Mouse (Mus musculus) heart, embryonic 12.5 days (tissue): ENCODE data around the gene Iqce. TPM values are rescaled to one million over a fixed set of nuclear protein-coding genes. Genes with fewer than 3 reads are reported as not detected.

Source experiments
- ATAC-seq: fragments of 200-750 bp; cut with Nextera tagmentation; 2 replicates; pipeline ENCODE4 v1.8.0; 2017; ENCODE audit warnings: moderate TSS enrichment, moderate library complexity; ENCODE audit not compliant: insufficient number of reproducible peaks, low FRiP score
- H3K27ac ChIP-seq: fragments of 300-500 bp; sonication (generic); 2 replicates; pipeline ENCODE4 v1.5.1; 2016; ENCODE audit warnings: mild to moderate bottlenecking, moderate library complexity; ENCODE audit not compliant: poor library complexity, severe bottlenecking
- H3K27me3 ChIP-seq: fragments of 300-500 bp; sonication (generic); replicated peaks from 2 replicates; pipeline ENCODE4 v1.6.1; 2016; ENCODE audit warnings: mild to moderate bottlenecking, moderate library complexity
- H3K36me3 ChIP-seq: fragments of 300-500 bp; sonication (generic); 2 replicates; pipeline ENCODE4 v1.6.1; 2016; ENCODE audit warnings: mild to moderate bottlenecking, moderate library complexity
- H3K4me1 ChIP-seq: fragments of 300-500 bp; sonication (generic); replicated peaks from 2 replicates; pipeline ENCODE4 v1.6.1; 2016; ENCODE audit warnings: mild to moderate bottlenecking
- H3K4me2 ChIP-seq: fragments of 300-500 bp; sonication (generic); 2 replicates; pipeline ENCODE4 v1.6.1; 2016; ENCODE audit warnings: mild to moderate bottlenecking, moderate library complexity
- H3K4me3 ChIP-seq: fragments of 300-500 bp; sonication (generic); 2 replicates; pipeline ENCODE4 v1.5.1; 2016; ENCODE audit warnings: mild to moderate bottlenecking
- H3K9ac ChIP-seq: fragments of 300-500 bp; sonication (generic); 2 replicates; pipeline ENCODE4 v1.6.1; 2016; ENCODE audit warnings: mild to moderate bottlenecking, moderate library complexity
- H3K9me3 ChIP-seq: fragments of 300-500 bp; sonication (generic); replicated peaks from 2 replicates; pipeline ENCODE4 v1.6.1; 2016; ENCODE audit warnings: mild to moderate bottlenecking, moderate library complexity
- WGBS: fragments of 180-500 bp; shearing (Covaris S2); methylation state at CpG from one replicate; pipeline ENCODE4 v1.1.7; 2016; 5-methylcytosine and 5-hydroxymethylcytosine counted together
- polyA plus RNA-seq: library from polyadenylated mRNA; unstranded; fragments of >200 nt; fragmentation: Nextera tagmentation; extraction: Ambion mirVana; gene quantifications from 2 replicates; pipeline ENCODE4 v1.2.1, GENCODE M21; 2016

Gene Iqce
- polyA plus RNA-seq, 1 experiment from 2014 or later, result 12.4 TPM

- no peak overlapping the region for H3K27ac ChIP-seq
- 65% methylated on average over 9 of the region's 9 CpGs for WGBS
- ATAC-seq, result no peak
These were observed 81.1 kb downstream of the Iqce start for GRCm38 (mm10) chr5:140621092-140621491.

GRCm38 (mm10) chr5:140619895-140620736 is 82.1 kb downstream of the Iqce start:
- no peaks in the 10 kb centered on the region for H3K9me3 ChIP-seq
- H3K4me2 ChIP-seq, result no peak overlapping the region
- no peak overlapping the region for H3K27ac ChIP-seq
- no peaks in the 10 kb centered on the region for H3K27me3 ChIP-seq
- peaks cover 40% of the 10 kb centered on the region for H3K36me3 ChIP-seq
- 59% methylated on average over 7 of the region's 7 CpGs for WGBS
- H3K4me1 ChIP-seq, result no peaks in the 10 kb centered on the region; the same call in 1 of the 2 replicates
- no peak overlapping the region for H3K4me3 ChIP-seq
- no peak overlapping the region for H3K9ac ChIP-seq
- ATAC-seq, result no peak

More at GRCm38 (mm10) chr5:140621092-140621491, 81.1 kb downstream of the Iqce start:
- Histone ChIP-seq H3K4me2 (no peak overlapping the region), H3K9ac (no peak overlapping the region), H3K4me3 (no peak overlapping the region), H3K9me3 (no peaks in the 10 kb centered on the region), H3K4me1 (no peaks in the 10 kb centered on the region; the same call in 1 of the 2 replicates), H3K36me3 (peaks cover 49% of the 10 kb centered on the region), H3K27me3 (no peaks in the 10 kb centered on the region)

- Histone ChIP-seq H3K27ac (no peak overlapping the region), H3K9ac (no peak overlapping the region), H3K4me2 (no peak overlapping the region), H3K9me3 (no peaks in the 10 kb centered on the region), H3K27me3 (no peaks in the 10 kb centered on the region), H3K4me3 (no peak overlapping the region), H3K36me3 (peaks cover 31% of the 10 kb centered on the region), H3K4me1 (no peaks in the 10 kb centered on the region; the same call in 1 of the 2 replicates)
- WGBS, result 20% methylated on average over 6 of the region's 6 CpGs
- ATAC-seq, result no peak
These were observed 82.9 kb downstream of the Iqce start for GRCm38 (mm10) chr5:140619151-140619771.

GRCm38 (mm10) chr5:140617714-140618113 is 84.5 kb downstream of the Iqce start:
- Histone ChIP-seq H3K9ac (no peak overlapping the region), H3K27me3 (peaks cover 7% of the 10 kb centered on the region), H3K4me1 (no peaks in the 10 kb centered on the region; the same call in 1 of the 2 replicates), H3K27ac (no peak overlapping the region), H3K4me3 (no peak overlapping the region), H3K9me3 (no peaks in the 10 kb centered on the region), H3K36me3 (peaks cover 17% of the 10 kb centered on the region), H3K4me2 (no peak overlapping the region)
- 65% methylated on average over 5 of the region's 5 CpGs for WGBS
- no peak for ATAC-seq

- Histone ChIP-seq H3K9ac (no peak overlapping the region), H3K27ac (no peak overlapping the region)
- 62% methylated on average over 9 of the region's 9 CpGs for WGBS
These were observed 85.5 kb downstream of the Iqce start for GRCm38 (mm10) chr5:140616691-140617090.

GRCm38 (mm10) chr5:140616110-140616503 is 86.1 kb downstream of the Iqce start:
- Histone ChIP-seq H3K27me3 (peaks cover 18% of the 10 kb centered on the region), H3K4me1 (peaks cover 10% of the 10 kb centered on the region), H3K4me3 (no peak overlapping the region), H3K36me3 (0 out of 2 replicates have a peak, but pooled peaks cover 1% of the 10 kb centered on the region), H3K27ac (no peak overlapping the region), H3K9ac (no peak overlapping the region), H3K9me3 (no peaks in the 10 kb centered on the region), H3K4me2 (no peak overlapping the region)
- 79% methylated on average over 6 of the region's 6 CpGs for WGBS
- no peak for ATAC-seq

More at GRCm38 (mm10) chr5:140616691-140617090, 85.5 kb downstream of the Iqce start:
- ATAC-seq, result no peak
- Histone ChIP-seq H3K9me3 (no peaks in the 10 kb centered on the region), H3K4me3 (no peak overlapping the region), H3K36me3 (peaks cover 7% of the 10 kb centered on the region; the same call in 1 of the 2 replicates), H3K4me2 (no peak overlapping the region), H3K4me1 (peaks cover 4% of the 10 kb centered on the region), H3K27me3 (peaks cover 17% of the 10 kb centered on the region)

GRCm38 (mm10) chr5:140615321-140616109 is 86.7 kb downstream of the Iqce start:
- H3K4me1 ChIP-seq, result peaks cover 16% of the 10 kb centered on the region
- WGBS, result 82% methylated on average over 10 of the region's 10 CpGs
- no peak overlapping the region for H3K27ac ChIP-seq
- H3K36me3 ChIP-seq, result no peaks in the 10 kb centered on the region
- no peak overlapping the region for H3K4me3 ChIP-seq
- H3K9me3 ChIP-seq, result no peaks in the 10 kb centered on the region
- peaks cover 22% of the 10 kb centered on the region for H3K27me3 ChIP-seq
- H3K9ac ChIP-seq, result no peak overlapping the region
- H3K4me2 ChIP-seq, result no peak overlapping the region
- ATAC-seq, result no peak

- no peak overlapping the region for H3K4me3 ChIP-seq
- H3K27ac ChIP-seq, result no peak overlapping the region
- H3K4me2 ChIP-seq, result no peak overlapping the region
- no peaks in the 10 kb centered on the region for H3K9me3 ChIP-seq
- peaks cover 23% of the 10 kb centered on the region for H3K4me1 ChIP-seq
- ATAC-seq, result no peak
- no peaks in the 10 kb centered on the region for H3K36me3 ChIP-seq
- H3K27me3 ChIP-seq, result peaks cover 29% of the 10 kb centered on the region
- H3K9ac ChIP-seq, result no peak overlapping the region
- WGBS, result 72% methylated on average over 4 of the region's 4 CpGs
These were observed 87.3 kb downstream of the Iqce start for GRCm38 (mm10) chr5:140614837-140615236.

GRCm38 (mm10) chr5:140614141-140614540 is 88.0 kb downstream of the Iqce start:
- Histone ChIP-seq H3K27ac (no peak overlapping the region), H3K4me2 (no peak overlapping the region), H3K9ac (no peak overlapping the region), H3K4me3 (no peak overlapping the region), H3K27me3 (peaks cover 36% of the 10 kb centered on the region), H3K36me3 (no peaks in the 10 kb centered on the region), H3K4me1 (peaks cover 30% of the 10 kb centered on the region), H3K9me3 (no peaks in the 10 kb centered on the region)
- 90% methylated on average over 10 of the region's 10 CpGs for WGBS
- no peak for ATAC-seq

- no peak overlapping the region for H3K9ac ChIP-seq
- WGBS, result 74% methylated on average over 18 of the region's 18 CpGs
These were observed 90.0 kb downstream of the Iqce start for GRCm38 (mm10) chr5:140612191-140612590.

More at GRCm38 (mm10) chr5:140612191-140612590, 90.0 kb downstream of the Iqce start:
- Histone ChIP-seq H3K27me3 (peaks cover 55% of the 10 kb centered on the region), H3K27ac (no peak overlapping the region), H3K36me3 (no peaks in the 10 kb centered on the region), H3K4me3 (0 out of 2 replicates have a peak overlapping the region, but pooled peaks have one; percentile 35), H3K9me3 (no peaks in the 10 kb centered on the region), H3K4me1 (peaks cover 49% of the 10 kb centered on the region), H3K4me2 (peak overlapping the region; percentile 83)
- no peak for ATAC-seq
